Mouse (Mus musculus): ENCODE data around the gene Olfr699. TPM values are rescaled to one million over a fixed set of nuclear protein-coding genes. Genes with fewer than 3 reads are reported as not detected.
"Not testable (repeated sequence)": the region's sequence is repeated elsewhere in the genome, so short reads cannot be mapped to it uniquely, and the experiment has no call there.

Gene Olfr699
- not detected for total RNA-seq (2021)
- long read RNA-seq, experiment 1: 0 reads
- long read RNA-seq, experiment 2: 0 reads

GRCm38 (mm10) chr7:106793098-106793497, at the start of gene Olfr699:
Gene Olfr699 (minus strand): TSS chr7:106793198.
- no peak for DNase-seq (ENCODE audit: low spot score in 2 of 2)

DNA sequence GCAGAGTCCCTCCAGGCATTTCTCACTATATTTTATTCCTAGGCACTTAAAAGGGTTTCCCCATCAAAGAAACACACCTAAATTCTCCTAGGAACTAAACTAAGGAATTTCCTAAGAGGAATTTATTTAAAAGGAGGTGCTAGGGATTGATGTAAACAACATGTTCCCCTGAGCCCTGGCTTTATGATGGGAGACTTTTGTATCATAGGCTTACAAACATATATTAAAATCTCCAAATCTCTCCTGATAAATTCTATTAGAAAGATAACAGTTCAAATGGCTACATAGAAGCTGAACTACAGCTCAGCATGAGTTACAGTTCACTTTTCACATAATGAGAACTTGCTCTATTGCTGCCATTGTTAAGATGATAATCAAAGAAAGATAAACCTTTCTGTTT, 40.8 kb upstream of the Olfr699 start, which contains the start of gene Olfr702:
Gene Olfr702, minus strand, starts transcription at position 101 of the 400 bp plus-strand sequence.
- no peak for DNase-seq (ENCODE audit: low spot score in 2 of 2)

DNA sequence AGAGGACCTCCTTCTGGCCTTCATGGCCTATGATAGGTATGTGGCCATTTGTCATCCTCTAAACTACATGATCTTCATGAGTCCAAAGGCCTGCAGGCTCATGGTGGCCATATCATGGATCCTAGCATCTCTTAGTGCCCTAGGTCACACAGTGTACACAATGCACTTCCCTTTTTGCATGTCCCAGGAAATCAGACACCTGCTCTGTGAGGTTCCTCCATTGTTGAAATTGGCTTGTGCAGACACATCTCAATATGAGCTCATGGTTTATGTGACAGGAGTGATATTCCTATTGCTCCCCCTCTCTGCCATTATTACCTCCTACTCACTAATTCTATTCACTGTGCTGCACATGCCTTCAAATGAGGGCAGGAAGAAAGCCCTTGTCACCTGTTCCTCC, 25.4 kb upstream of the Olfr699 start:
- no peak for DNase-seq (ENCODE audit: low spot score in 2 of 2)

- DNase-seq (ENCODE audit: low spot score in 2 of 2): no peak
These were observed 22.8 kb upstream of the Olfr699 start for GRCm38 (mm10) chr7:106815775-106816174.

DNA sequence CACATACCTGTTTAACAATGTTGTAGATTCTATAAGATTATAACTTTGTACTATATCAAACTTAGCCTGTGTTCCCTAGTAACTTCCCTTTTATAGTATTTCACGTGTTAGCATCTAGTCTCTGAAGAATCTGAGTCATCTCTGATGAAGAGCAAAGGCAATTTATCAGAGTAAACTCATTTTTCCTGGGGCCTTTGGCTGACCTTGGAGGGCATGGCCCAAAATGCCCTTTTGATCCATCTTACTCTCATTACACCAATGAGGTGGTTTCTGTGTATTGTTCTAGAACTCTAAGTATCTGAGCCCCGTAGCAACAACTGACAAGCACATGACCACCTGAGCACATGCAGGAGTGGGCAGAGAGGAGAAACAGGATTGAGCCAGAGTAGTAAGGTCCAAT, 20.8 kb upstream of the Olfr699 start, which contains the start of gene Olfr701:
Gene Olfr701, plus strand, starts transcription at position 301 of the 400 bp plus-strand sequence.
- no peak for DNase-seq (ENCODE audit: low spot score in 2 of 2)

DNA sequence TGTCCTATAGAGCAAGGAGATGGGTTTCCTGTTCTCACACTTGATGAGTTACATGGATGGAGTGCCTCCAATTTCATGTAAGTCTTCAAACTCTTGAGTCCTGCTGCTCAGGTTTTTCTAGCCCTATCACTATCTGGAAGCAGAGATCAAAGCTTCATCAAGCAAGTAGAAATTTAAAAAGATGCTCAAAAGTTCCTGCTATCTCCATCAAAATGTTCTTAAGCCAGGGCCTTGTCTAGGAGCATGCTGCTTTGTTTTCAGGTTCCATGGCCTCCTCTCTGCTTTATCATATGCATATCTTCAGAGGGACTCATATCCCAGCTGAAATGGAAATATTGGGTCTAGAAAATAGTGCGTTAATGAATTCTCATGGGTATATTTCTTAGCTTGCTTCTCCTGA, 15.7 kb upstream of the Olfr699 start, which contains the start of gene Olfr700:
Gene Olfr700, minus strand, starts transcription at position 101 of the 400 bp plus-strand sequence.
- DNase-seq (ENCODE audit: low spot score in 2 of 2): no peak

DNA sequence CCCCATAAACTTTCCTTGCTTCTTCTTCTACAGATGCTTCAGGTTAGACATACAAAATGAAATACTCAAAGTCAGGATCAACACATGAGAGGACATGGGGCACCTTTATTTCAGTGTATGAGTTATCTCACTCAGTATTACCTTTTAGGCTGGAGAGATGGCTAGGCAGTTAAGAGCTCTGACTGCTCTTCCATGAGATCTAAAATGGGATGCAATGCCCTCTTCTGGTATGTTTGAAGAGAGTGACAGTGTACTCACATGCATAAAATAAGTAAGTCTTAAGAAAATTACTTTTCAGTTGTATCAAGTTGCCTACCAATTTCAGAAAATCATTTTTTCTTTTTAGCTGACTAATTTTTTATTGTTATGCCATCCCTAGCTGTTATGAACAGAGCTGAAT, 4.7 kb downstream of the Olfr699 start:
- no peak for DNase-seq (ENCODE audit: low spot score in 2 of 2)

- DNase-seq (ENCODE audit: low spot score in 2 of 2): not testable (repeated sequence)
These were observed 32.0 kb downstream of the Olfr699 start for GRCm38 (mm10) chr7:106761008-106761407.

DNA sequence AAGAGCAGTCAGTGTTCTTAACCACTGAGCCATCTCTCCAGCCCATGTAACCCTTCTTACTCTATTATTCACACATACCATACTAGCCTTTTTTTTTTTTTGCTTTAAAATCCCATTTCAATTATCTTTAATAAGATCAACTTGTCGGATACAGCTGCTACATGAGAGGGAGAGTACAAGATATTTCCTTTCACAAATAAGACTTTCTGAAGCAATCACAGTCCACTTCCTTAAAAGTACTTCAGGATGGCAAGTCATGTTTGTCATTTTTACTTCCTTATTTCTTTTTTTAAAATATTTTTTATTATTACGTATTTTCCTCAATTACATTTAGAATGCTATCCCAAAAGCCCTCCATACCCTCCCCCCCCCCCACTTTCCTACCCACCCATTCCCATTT, 34.2 kb downstream of the Olfr699 start:
- no peak for DNase-seq (ENCODE audit: low spot score in 2 of 2)

- DNase-seq (ENCODE audit: low spot score in 2 of 2): no peak
These were observed 37.7 kb downstream of the Olfr699 start, which contains the start of gene Olfr698 for GRCm38 (mm10) chr7:106755297-106755696. Gene Olfr698 (minus strand): TSS chr7:106755397.

DNA sequence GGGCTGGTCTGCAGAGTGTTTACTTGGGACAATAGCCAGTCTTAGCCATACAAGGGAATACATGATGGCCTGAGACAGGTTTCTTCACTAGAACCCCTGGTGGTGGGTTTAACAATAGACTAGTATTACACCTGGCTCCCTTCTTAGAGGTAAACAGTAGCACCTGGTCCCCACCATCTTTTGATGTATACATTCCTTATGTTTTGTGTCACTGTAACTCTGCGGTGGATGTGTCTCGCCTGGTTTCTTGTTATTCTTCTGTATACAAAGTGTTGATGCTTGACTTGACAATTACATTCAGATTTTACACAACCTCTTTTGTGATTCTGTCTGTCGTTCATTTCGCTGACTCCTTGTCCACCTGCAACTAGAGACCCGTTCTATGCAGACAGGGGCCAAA, 47.2 kb downstream of the Olfr699 start:
- no peak for DNase-seq (ENCODE audit: low spot score in 2 of 2)

GRCm38 (mm10) chr7:106742343-106742742, 50.7 kb downstream of the Olfr699 start, which contains the start of gene Olfr697:
Gene Olfr697 (minus strand): TSS chr7:106742443.
- no peak for DNase-seq (ENCODE audit: low spot score in 2 of 2)

Other genes starting within 250 kb of the Olfr699 start
- gene Olfr693, start 112.6 kb downstream of the Olfr699 start, total RNA-seq (2021): not detected
- not detected for gene Olfr694, start 101.4 kb downstream of the Olfr699 start, total RNA-seq (2021)
- not detected for gene Olfr695, start 76.8 kb downstream of the Olfr699 start, total RNA-seq (2021)
- not detected for gene Olfr697, start 50.8 kb downstream of the Olfr699 start, total RNA-seq (2021)
- not detected for gene Olfr698, start 37.8 kb downstream of the Olfr699 start, total RNA-seq (2021)
- gene Olfr700, start 15.6 kb upstream of the Olfr699 start, total RNA-seq (2021): not detected
- not detected for gene Olfr701, start 20.9 kb upstream of the Olfr699 start, total RNA-seq (2021)
- not detected for gene Olfr702, start 40.7 kb upstream of the Olfr699 start, total RNA-seq (2021)
- not detected for gene Olfr703, start 50.2 kb upstream of the Olfr699 start, total RNA-seq (2021)
- not detected for gene Olfr704, start 70.0 kb upstream of the Olfr699 start, total RNA-seq (2021)
- not detected for gene Olfr705, start 83.7 kb upstream of the Olfr699 start, total RNA-seq (2021)
- not detected for gene Olfr706, start 95.0 kb upstream of the Olfr699 start, total RNA-seq (2021)
- gene Olfr707, start 108.0 kb upstream of the Olfr699 start, total RNA-seq (2021): not detected
- not detected for gene Olfr1532-ps1, start 114.8 kb upstream of the Olfr699 start, total RNA-seq (2021)
- under 1 TPM in 1 of 2 experiments, not detected in 1; 0.07 TPM for gene Olfr709-ps1, start 139.0 kb upstream of the Olfr699 start, total RNA-seq (2021)
- not detected for gene Olfr710, start 155.1 kb upstream of the Olfr699 start, total RNA-seq (2021)
- gene Olfr6, start 170.7 kb upstream of the Olfr699 start, total RNA-seq (2021): not detected
- not detected for gene Olfr711, start 182.3 kb upstream of the Olfr699 start, total RNA-seq (2021)
- gene Olfr2, start 212.9 kb upstream of the Olfr699 start, total RNA-seq (2021): not detected
- gene Olfr713, start 238.0 kb upstream of the Olfr699 start, total RNA-seq (2021): not detected